Mouse (Mus musculus) small intestine, adult 2 months (tissue): ENCODE measurements around the gene Apc2. TPM values are rescaled to one million over a fixed set of nuclear protein-coding genes. Genes with fewer than 3 reads are reported as not detected.
"Not testable (repeated sequence)": the region's sequence is repeated elsewhere in the genome, so short reads cannot be mapped to it uniquely, and the experiment has no call there.

Source experiments
- H3K27ac ChIP-seq: fragments of 200-500 bp; 2 replicates; pipeline ENCODE4 v1.5.1; 2012; ENCODE audit warnings: low read depth, low read length, control low read depth, inconsistent platforms; ENCODE audit not compliant: insufficient read depth
- H3K27me3 ChIP-seq: fragments of 200-500 bp; 2 replicates; pipeline ENCODE4 v1.6.1; 2012; ENCODE audit warnings: mild to moderate bottlenecking, moderate library complexity, low read length, inconsistent platforms; ENCODE audit not compliant: control insufficient read depth, insufficient read depth
- H3K36me3 ChIP-seq: fragments of 200-500 bp; 2 replicates; pipeline ENCODE4 v1.6.1; 2012; ENCODE audit warnings: mild to moderate bottlenecking, low read length, control low read depth, inconsistent platforms; ENCODE audit not compliant: control insufficient read depth, insufficient read depth
- H3K4me1 ChIP-seq: fragments of 200-500 bp; 2 replicates; pipeline ENCODE4 v1.6.1; 2012; ENCODE audit warnings: low read length, inconsistent platforms, mixed read lengths; ENCODE audit not compliant: control insufficient read depth, insufficient read depth, insufficient read length
- H3K4me3 ChIP-seq: fragments of 200-500 bp; 2 replicates; pipeline ENCODE4 v1.5.1; 2012; ENCODE audit warnings: low read depth, mild to moderate bottlenecking, control low read depth, inconsistent platforms, low read length, moderate library complexity
- CTCF ChIP-seq: fragments of 200-500 bp; IDR thresholded peaks from 2 replicates; pipeline ENCODE4 v1.5.1; 2012; ENCODE audit warnings: low read depth, mild to moderate bottlenecking, control low read depth, inconsistent platforms, low read length, moderate library complexity, mixed read lengths; ENCODE audit not compliant: insufficient replicate concordance, insufficient read length; ENCODE audit errors: extremely low read depth
- POLR2A ChIP-seq: fragments of 200-500 bp; IDR thresholded peaks from 2 replicates; pipeline ENCODE4 v1.6.1; 2012; ENCODE audit warnings: low read depth, mild to moderate bottlenecking, control low read depth, inconsistent platforms, low read length, moderate library complexity
- WGBS: fragments of 180-500 bp; shearing (Covaris S2); methylation state at CpG from one replicate; pipeline ENCODE4 v1.1.7; 2018; 5-methylcytosine and 5-hydroxymethylcytosine counted together
- polyA plus RNA-seq: library from polyadenylated mRNA; depleted of rRNA; stranded (reverse); fragments of >200 nt; gene quantifications from 2 replicates; pipeline ENCODE4 v1.2.3, GENCODE M21; 2012; rRNA removed

The Apc2 gene
- 0.65 and 0.96 TPM in 2 replicates for polyA plus RNA-seq

- Histone ChIP-seq H3K36me3 (peaks cover 15% of the 10 kb centered on the region), H3K4me1 (peaks cover 7% of the 10 kb centered on the region), H3K4me3 (peak within 1 kb of the TSS; percentile 52), H3K27me3 (peaks cover 24% of the 10 kb centered on the region), H3K27ac (no peak within 1 kb of the TSS)
- 9% methylated on average over 26 of the region's 26 CpGs for WGBS
- TF ChIP-seq CTCF (peak; percentile 84), POLR2A (no peak)
Observed at GRCm38 (mm10) chr10:80295618-80296425, at the start of gene Apc2. Apc2 (plus strand) TSS chr10:80295977.

- no peaks in the 10 kb centered on the region for H3K27me3 ChIP-seq
- peaks cover 5% of the 10 kb centered on the region for H3K36me3 ChIP-seq
- no peak overlapping the region for H3K4me3 ChIP-seq
- H3K4me1 ChIP-seq: peaks cover 6% of the 10 kb centered on the region
- 60% methylated on average over 6 of the region's 6 CpGs for WGBS
- TF ChIP-seq POLR2A (no peak), CTCF (peak; percentile 19; the same call in 1 of the 2 replicates)
- no peak overlapping the region for H3K27ac ChIP-seq
Observed at GRCm38 (mm10) chr10:80247849-80248248, 47.9 kb upstream of the Apc2 start.

DNA sequence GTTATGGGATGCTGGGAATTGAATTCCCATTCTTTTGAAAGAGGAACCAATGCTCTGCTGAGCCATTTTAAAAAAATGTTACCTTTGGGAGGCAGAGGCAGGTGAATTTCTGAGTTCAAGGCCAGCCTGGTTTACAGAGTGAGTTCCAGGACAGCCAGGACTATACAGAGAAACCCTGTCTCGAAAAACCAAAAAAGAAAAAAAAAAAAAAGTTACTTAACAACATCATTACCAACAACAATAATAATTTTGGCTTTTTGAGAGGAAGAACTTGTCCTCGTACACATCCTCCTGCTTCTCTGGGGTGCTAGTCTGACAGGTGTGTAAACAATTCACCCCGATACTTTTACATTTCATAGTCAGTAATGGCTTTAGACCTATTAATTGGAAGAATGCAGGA is 47.3 kb upstream of the Apc2 start:
- H3K4me1 ChIP-seq, H3K27me3 ChIP-seq, H3K27ac ChIP-seq, H3K4me3 ChIP-seq, H3K36me3 ChIP-seq: not testable (repeated sequence)
- 3% methylated on average over 3 of the region's 3 CpGs for WGBS

GRCm38 (mm10) chr10:80248971-80249640 is 46.7 kb upstream of the Apc2 start, which contains the start of gene Ndufs7:
Ndufs7 (plus strand) TSS chr10:80249121.
- peaks cover 6% of the 10 kb centered on the region for H3K4me1 ChIP-seq
- peak within 1 kb of the TSS; percentile 91 for H3K27ac ChIP-seq
- H3K27me3 ChIP-seq: no peaks in the 10 kb centered on the region
- under 1% methylated on average over 53 of the region's 53 CpGs for WGBS
- peak; percentile 95 for TF ChIP-seq POLR2A
- no peak for TF ChIP-seq CTCF
- peaks cover 9% of the 10 kb centered on the region for H3K36me3 ChIP-seq
- peak within 1 kb of the TSS; percentile 83 for H3K4me3 ChIP-seq

GRCm38 (mm10) chr10:80250059-80250458 is 45.7 kb upstream of the Apc2 start:
- Histone ChIP-seq H3K36me3 (peaks cover 17% of the 10 kb centered on the region), H3K4me3 (peak overlapping the region; percentile 83), H3K27ac (no peak overlapping the region), H3K4me1 (peaks cover 7% of the 10 kb centered on the region), H3K27me3 (no peaks in the 10 kb centered on the region)
- WGBS: 8% methylated on average over 2 of the region's 2 CpGs
- TF ChIP-seq CTCF (no peak), POLR2A (no peak)

GRCm38 (mm10) chr10:80250573-80250972 is 45.2 kb upstream of the Apc2 start:
- Histone ChIP-seq H3K27me3 (no peaks in the 10 kb centered on the region), H3K36me3 (peaks cover 21% of the 10 kb centered on the region), H3K27ac (no peak overlapping the region), H3K4me1 (peaks cover 9% of the 10 kb centered on the region), H3K4me3 (peak overlapping the region; percentile 0; the same call in 1 of the 2 replicates)
- no peak for TF ChIP-seq POLR2A
- TF ChIP-seq CTCF: no peak
- 82% methylated on average over 4 of the region's 4 CpGs for WGBS

DNA sequence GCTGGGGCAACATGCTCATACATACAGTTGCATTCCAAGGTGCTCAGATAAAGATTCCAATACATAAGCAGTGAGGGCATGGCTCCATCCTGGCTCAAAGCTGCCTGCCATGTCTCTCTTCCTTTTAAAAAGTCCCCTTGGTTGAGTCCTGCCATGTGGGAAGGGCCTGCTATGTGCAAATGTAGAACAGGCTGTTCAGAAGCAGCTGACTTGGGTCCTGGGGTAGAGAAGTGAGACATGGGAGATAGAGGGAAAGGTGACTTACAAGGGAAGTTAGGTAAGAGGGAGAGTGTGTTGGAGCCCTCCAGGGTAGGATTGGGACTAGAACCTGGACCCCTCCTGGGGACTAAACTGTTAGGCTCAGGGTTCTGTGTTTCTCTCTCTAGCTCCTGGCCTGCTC is 43.8 kb upstream of the Apc2 start:
- Histone ChIP-seq H3K4me3 (no peak overlapping the region), H3K4me1 (peaks cover 14% of the 10 kb centered on the region), H3K27ac (no peak overlapping the region), H3K27me3 (no peaks in the 10 kb centered on the region), H3K36me3 (peaks cover 36% of the 10 kb centered on the region)
- TF ChIP-seq CTCF (no peak), POLR2A (no peak)
